Mouse (Mus musculus): ENCODE measurements around the gene Mapkapk5.

The Mapkapk5 gene

GRCm38 (mm10) chr5:121545793-121546529 lies at the start of gene Mapkapk5:
TSS of gene Mapkapk5 (minus strand) at chr5:121545905.
- DNase-seq (ENCODE audit: low spot score): peak; percentile 94

DNA sequence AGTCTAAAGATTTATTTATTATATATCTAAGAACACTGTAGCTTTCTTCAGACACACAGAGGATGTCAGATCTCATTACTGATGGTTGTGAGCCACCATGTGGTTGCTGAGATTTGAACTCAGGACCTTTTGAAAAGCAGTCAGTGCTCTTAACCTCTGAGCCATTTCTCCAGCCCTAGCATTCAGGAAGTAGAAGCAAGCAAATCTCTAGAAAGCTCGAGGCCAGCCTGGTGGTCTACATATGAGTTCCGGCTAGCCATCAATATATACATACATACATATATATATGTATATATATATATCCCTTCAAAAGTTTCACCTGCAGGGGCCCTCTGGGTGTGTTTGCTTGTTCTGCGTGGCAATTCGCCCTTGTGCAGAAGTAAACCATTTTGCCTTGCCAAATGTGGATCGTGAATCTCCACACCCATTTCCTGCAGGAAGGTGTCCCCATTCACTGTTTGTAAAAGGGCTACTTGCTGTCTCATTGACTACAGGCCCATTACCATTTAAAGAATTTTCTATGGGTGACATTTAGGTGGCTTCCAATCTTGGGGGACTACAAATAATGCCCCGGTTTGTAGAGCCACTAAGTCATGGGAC lies 49.1 kb upstream of the Mapkapk5 start:
- no peak for DNase-seq (ENCODE audit: low spot score)

DNA sequence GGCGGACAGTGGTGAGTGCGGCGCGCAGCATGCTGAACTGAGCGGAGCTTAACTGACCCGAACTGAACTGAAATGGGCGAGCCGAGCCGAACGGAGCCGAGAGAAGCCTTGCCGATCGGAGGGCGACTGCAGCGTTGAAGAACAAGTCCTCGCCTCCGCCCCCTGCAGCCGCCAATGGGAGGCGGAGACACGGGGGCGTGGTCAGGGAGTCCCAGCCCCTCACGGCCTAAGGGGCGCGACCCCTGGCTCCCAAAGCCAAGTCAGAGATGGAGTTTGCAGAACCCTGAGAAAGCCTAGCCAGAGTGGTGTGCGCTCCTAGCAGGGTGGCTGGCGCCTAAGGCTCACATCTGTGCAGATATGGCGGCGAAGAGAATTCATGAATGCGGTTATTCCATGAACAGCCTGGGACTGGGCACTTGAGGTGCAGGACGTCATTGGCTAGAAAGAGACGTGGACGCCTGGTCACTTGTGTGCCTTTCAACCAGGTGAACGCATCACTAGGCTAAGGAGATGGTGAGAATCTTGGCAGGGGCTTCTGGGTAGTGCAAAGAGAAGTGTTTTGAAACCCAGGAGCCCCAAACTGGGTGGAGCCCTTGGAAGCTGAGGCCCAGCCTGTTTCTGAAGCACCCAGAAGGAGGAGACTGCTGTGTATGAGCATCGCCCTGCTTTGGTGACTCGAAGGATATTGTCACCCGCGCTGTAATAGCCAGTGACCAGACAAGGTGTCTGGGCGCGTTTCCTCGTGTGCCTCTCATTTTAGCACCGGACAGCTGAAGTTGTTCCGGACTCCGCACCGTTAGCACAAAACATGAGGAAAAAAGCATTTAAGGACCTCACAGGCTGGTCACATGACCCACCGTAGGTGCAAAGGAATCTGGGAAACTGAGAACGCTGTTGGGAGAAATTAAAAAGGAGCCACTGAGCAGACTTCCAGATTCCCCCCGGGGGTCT lies 48.0 kb upstream of the Mapkapk5 start, which contains the start of gene Aldh2:
Gene Aldh2, minus strand, starts transcription at position 374 of the 951 bp plus-strand sequence.
- peak; percentile 60 for DNase-seq (ENCODE audit: low spot score)

DNA sequence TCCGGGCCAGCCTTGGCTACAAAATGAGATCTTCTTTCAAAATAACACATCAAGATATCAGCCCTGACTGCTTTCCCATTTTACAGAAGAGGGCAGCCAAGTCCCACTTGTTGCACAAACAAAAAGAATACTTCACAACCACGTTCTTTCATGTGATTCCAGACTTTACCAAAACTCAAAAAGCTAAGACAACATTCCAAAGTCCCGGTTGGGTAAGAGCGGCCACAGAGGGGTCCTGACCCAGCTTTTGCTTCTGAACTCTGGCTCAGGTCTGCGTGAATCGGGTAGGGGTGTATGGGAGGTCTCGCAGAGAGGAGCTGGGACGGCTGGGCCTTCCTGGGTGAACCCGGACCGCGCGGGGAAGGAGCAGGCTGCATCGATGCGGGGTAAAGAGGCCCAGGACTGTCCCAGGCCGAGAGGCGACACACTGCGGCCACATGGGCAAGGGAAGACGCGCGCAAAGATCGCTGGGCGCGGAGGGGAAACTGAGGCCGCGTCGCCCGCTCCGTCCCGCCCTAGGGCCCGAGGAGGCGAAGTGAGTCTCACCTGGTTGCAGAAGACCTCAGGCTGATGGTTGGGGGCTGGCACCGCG lies 47.2 kb upstream of the Mapkapk5 start:
- DNase-seq (ENCODE audit: low spot score): no peak

DNA sequence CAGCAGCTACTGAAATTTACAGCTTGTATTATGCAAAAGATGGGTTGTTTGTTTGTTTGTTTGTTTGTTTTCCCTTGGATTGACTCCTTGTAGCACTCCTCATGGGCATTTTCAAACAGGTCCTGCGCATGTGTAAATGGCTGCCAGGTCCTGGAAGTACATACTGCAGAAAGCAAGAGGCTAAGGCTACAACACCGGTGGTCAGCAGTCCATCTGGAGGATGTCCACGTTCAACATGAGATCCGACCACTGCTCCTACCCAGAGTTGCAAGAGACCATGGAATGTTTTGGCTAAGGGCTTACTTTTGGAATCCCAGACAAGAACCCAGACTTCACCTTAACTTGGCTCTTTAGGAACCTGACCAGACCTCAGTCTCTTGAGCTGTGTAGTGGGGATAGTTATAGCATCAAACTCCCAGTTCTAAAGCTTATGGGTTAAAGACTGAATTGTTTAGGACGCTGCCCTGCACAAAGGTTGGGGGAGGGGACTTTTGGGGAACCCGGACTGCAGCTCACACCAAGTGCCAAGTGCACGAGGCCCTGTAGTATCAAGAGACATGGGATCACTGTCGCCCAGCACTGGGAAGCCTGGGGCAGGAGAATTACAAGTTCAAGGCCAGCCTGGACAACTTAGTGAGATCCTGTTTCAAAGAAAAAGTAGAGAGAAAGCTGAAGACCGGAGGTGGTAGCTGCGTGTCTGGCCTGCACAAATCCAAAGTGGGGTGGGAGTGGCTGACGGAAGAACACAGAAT lies 46.5 kb upstream of the Mapkapk5 start:
- DNase-seq (ENCODE audit: low spot score): no peak

GRCm38 (mm10) chr5:121591417-121592063 lies 45.8 kb upstream of the Mapkapk5 start:
- DNase-seq (ENCODE audit: low spot score): peak; percentile 12

GRCm38 (mm10) chr5:121589928-121590327 lies 44.2 kb upstream of the Mapkapk5 start:
- DNase-seq (ENCODE audit: low spot score): no peak

DNA sequence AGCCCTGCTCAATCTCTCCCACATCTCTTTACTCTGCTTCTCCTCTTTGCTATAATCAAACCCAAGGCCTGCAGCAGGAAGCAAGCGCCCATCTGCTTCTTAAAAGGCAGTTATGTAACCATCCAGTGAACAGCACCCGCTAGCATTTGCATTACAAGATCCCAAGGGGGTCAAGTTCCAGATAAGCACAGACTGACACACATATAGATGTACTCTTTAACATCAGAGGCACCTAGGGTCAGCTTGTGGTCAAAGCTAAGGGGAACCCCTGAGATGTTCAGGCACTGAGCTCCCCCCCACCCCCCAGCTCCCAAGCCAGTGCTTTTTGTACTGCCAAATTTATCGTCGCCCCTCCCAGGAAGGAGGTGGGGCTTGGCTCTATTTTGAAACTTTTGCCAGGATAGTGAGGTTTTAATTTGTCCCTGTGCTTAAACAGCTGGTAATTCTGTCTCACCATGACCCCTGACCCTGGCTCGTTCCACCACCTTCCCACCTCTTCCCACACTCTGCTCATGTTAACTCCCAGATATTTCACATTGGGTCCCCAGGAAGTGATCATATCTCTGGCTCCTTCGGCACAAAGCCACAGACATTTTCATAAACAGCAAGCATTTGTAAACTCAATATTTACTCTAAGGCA lies 40.8 kb upstream of the Mapkapk5 start:
- peak; percentile 67 for DNase-seq (ENCODE audit: low spot score)

DNA sequence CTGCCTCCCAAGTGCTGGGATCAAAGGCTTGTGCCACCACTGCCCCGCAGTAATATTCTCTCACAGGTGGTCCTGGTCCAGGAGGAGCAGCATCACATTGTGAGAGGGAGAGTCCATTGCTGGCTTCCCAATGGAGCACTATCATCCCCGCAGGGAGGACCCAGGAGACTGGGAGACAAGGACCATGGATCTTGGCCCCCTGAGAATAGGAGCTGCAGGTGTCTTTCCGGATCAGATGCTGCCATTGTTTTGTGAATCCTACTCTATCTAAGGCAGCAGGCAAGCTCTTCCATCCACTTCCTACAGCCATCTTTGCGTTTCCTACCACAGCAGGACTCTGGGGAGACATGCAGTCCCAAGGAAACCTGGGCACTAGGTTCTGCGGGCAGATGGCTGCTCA lies 40.0 kb upstream of the Mapkapk5 start:
- no peak for DNase-seq (ENCODE audit: low spot score)

GRCm38 (mm10) chr5:121585005-121585404 lies 39.3 kb upstream of the Mapkapk5 start:
- DNase-seq (ENCODE audit: low spot score): no peak

DNA sequence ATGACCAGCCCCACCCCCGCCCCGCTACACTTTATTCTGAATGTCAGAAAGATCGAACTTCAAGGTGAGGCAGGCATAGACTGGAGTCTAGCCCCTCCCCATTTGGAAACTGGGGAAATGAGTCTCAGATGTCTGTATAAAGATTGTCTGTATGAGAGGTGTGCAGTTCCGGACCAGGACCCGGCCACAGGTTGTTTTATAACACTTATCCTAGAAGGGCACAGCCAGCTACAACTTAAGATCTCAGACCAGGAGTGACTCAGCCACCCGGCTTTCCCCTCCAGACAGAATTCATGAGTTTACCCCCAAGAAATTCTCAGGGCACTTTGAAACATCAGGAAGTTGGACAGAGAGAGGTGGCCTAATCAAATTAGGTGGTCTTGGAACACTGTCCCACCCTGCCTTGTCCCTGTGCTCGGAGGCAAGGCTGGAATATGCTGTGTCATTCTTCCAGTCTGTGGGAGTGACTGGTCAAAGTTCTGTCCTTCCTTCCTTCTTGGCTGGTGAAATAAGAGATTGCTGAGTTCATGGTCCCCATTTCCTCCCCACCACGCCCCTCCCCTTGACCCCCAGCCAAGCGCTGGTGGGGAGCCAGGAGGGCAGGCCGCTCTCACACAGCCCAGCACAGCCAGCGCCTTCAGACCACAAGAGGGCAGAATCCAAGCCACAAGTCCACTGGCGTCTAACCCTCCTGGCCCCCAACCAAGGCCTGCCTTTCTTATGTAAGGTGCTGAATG lies 38.2 kb upstream of the Mapkapk5 start:
- DNase-seq (ENCODE audit: low spot score): peak; percentile 55

DNA sequence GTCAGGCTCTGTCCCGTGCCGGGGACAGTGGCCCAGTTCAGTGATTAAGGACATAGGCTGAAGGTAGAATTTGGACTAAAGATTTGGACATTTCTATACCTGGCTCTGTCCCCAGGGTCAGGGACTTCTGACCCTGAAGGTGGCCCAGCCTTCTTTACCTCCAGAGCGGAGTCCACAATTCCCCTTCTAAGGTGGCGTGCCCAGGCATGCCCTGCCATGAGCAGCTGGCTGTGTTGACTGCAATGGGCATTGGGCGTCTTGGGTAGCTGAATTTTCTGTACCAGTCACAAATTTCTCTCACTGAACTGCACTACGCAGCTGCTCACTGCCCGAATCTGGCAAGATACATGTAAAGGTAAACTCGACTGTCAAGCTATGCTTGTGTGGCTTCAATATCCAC lies 36.2 kb upstream of the Mapkapk5 start:
- DNase-seq (ENCODE audit: low spot score): no peak

- no peak for DNase-seq (ENCODE audit: low spot score)
Observed at GRCm38 (mm10) chr5:121576927-121577488, 31.3 kb upstream of the Mapkapk5 start.

GRCm38 (mm10) chr5:121575867-121576266 lies 30.2 kb upstream of the Mapkapk5 start:
- DNase-seq (ENCODE audit: low spot score): no peak

GRCm38 (mm10) chr5:121574145-121574544 lies 28.4 kb upstream of the Mapkapk5 start:
- DNase-seq (ENCODE audit: low spot score): no peak

DNA sequence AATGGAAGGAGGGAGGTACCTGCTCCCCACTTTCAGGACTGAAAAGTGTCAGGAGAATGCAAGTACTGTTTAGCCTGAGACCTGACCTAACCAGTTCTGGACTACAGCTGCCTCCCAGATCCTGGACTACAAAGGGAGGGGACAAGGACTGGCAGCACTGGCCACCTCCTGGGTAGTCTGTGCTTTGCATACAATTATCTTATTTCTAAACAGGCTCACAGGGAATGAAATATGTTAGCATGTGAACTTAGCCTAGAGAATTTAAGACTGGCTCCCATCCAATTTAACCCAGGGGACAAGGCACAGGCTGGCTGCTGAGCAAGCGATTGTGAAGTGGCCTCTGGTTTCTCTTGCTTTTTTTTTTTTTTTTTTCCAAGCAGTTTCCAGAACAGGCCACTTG lies 25.1 kb upstream of the Mapkapk5 start:
- no peak for DNase-seq (ENCODE audit: low spot score)

DNA sequence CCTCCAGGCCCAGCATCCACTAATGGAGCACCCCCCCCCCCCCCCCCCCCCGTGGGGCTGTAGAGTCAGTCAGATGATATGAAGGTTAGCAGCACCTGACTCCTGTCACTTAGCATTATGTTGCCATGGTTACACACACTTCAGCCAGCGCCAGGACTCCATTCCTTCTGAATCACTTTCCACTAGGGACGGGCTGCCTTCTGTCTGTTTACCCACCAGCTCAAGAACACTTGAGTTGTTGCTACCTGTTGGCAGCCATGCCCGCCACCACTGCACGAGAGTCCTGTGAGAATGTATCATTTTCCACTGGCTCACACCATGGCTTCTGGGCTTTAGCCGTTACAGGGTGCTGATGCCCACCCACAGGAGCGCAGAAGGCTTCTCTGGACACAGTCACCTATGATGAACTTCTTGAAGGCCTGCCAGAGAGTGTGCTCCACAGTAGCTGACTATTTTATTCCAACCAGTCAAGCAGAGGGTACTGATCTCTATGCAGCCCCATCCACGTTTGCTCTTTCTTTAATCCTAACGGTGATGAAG lies 24.2 kb upstream of the Mapkapk5 start:
- DNase-seq (ENCODE audit: low spot score): no peak

- no peak for DNase-seq (ENCODE audit: low spot score)
Observed at GRCm38 (mm10) chr5:121566035-121566681, 20.5 kb upstream of the Mapkapk5 start.
